Mouse (Mus musculus) embryonic facial prominence, embryonic 15.5 days (tissue): ENCODE measurements around the gene Tmem269. TPM values are rescaled to one million over a fixed set of nuclear protein-coding genes. Genes with fewer than 3 reads are reported as not detected.
A peak's percentile ranks its signal among the peaks of the same experiment; 100 is the strongest.

Experiments used
- ATAC-seq: fragments of 200-750 bp; cut with Nextera tagmentation; 2 replicates; pipeline ENCODE4 v1.8.0; 2017; ENCODE audit warnings: low read depth, moderate TSS enrichment; ENCODE audit not compliant: insufficient number of reproducible peaks, low FRiP score, low TSS enrichment
- H3K27ac ChIP-seq: fragments of 300-500 bp; sonication (generic); replicated peaks from 2 replicates; pipeline ENCODE4 v1.5.1; 2015; ENCODE audit warnings: mild to moderate bottlenecking, inconsistent platforms
- H3K27me3 ChIP-seq: fragments of 300-500 bp; sonication (generic); 2 replicates; pipeline ENCODE4 v1.6.1; 2015; ENCODE audit warnings: inconsistent platforms
- H3K36me3 ChIP-seq: fragments of 300-500 bp; sonication (generic); 2 replicates; pipeline ENCODE4 v1.6.1; 2015; ENCODE audit warnings: mild to moderate bottlenecking, inconsistent platforms
- H3K4me1 ChIP-seq: fragments of 300-500 bp; sonication (generic); 2 replicates; pipeline ENCODE4 v1.6.1; 2015; ENCODE audit warnings: inconsistent platforms
- H3K4me2 ChIP-seq: fragments of 300-500 bp; sonication (generic); replicated peaks from 2 replicates; pipeline ENCODE4 v1.6.1; 2015; ENCODE audit warnings: mild to moderate bottlenecking, inconsistent platforms
- H3K4me3 ChIP-seq: fragments of 300-500 bp; sonication (generic); replicated peaks from 2 replicates; pipeline ENCODE4 v1.5.1; 2015; ENCODE audit warnings: mild to moderate bottlenecking, inconsistent platforms
- H3K9ac ChIP-seq: fragments of 300-500 bp; sonication (generic); 2 replicates; pipeline ENCODE4 v1.6.1; 2015; ENCODE audit warnings: inconsistent platforms
- H3K9me3 ChIP-seq: fragments of 300-500 bp; sonication (generic); replicated peaks from 2 replicates; pipeline ENCODE4 v1.6.1; 2016; ENCODE audit warnings: inconsistent platforms
- WGBS: fragments of 180-500 bp; shearing (Covaris S2); methylation state at CpG from one replicate; pipeline ENCODE4 v1.1.7; 2015; 5-methylcytosine and 5-hydroxymethylcytosine counted together
- polyA plus RNA-seq: library from polyadenylated mRNA; unstranded; fragments of >200 nt; fragmentation: Nextera tagmentation; extraction: Ambion mirVana; gene quantifications from 2 replicates; pipeline ENCODE4 v1.2.1, GENCODE M21; 2015

Gene Tmem269
- polyA plus RNA-seq, 1 experiment from 2014 or later = 0.13 TPM

DNA sequence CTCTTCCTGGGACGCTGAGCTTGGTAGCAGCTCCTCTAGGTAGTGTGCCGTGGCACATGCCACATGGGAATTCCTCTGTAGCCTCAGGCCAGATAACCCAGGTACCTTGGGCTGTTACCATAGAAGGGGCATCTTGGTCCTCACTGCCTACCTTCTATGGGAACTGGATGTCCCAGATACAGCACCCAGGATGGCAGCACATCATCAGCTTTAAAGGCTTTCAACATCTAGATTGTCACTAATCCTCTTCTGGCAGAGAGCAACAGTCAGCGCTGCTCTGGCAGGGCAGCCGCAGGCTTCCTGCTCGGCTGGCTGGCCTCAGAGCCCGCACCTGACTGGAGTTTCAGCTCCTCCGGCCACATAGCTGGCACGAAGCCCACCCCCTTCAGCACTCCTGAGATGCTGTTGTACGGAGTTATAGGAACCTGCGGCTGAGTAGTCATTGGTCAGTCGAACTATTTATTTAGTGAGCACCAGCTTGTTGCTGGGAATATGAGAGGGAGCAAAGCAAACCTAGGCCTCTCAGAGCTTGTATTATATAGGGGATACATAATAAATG is 30.5 kb upstream of the Tmem269 start:
- peaks cover 47% of the 10 kb centered on the region for H3K36me3 ChIP-seq
- H3K27ac ChIP-seq = no peak overlapping the region
- H3K4me3 ChIP-seq = no peak overlapping the region
- ATAC-seq = no peak
- H3K4me1 ChIP-seq = peaks cover 17% of the 10 kb centered on the region
- H3K27me3 ChIP-seq = no peaks in the 10 kb centered on the region
- 70% methylated on average over 11 of the region's 11 CpGs for WGBS
- no peaks in the 10 kb centered on the region for H3K9me3 ChIP-seq
- H3K4me2 ChIP-seq = no peak overlapping the region
- no peak overlapping the region for H3K9ac ChIP-seq

DNA sequence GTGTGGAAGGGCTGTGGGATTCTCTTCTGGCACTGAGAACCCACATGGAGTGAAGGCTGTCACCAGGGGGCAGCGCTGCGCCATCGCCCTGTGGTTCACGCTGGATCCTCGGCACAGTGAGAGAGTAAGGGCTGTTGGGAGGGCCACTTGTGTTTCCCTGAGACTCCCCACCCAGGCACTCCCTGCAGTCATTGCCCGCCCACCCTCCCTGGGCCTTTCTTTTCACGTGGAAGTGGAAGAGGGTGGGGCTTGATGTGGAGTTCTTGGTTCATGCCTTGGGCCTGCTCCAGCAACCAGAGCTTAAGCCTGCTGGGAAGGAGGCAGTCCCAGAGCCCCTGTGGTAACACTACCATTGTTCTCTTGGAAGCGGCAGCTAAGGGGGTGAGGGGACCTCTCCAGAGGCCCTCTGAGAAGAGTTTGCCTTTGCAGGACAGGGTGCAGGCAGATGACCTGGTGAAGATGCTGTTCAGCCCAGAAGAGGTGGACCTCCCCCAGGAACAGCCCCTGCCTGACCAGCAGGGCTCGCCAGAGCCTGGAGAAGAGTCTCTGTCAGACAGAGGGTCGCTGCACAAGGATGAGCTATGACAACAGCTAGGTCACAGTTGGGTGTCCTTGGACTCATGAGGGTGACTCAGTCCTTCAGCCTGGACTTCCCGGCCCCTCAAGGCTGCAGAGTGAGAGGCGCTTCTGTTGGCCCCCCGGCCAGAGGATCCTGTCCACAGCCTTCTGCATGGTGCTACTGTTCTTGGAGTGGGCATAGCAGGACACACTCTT is 29.6 kb upstream of the Tmem269 start:
- Histone ChIP-seq H3K9ac (no peak overlapping the region), H3K4me3 (no peak overlapping the region), H3K4me2 (no peak overlapping the region), H3K27me3 (no peaks in the 10 kb centered on the region), H3K9me3 (no peaks in the 10 kb centered on the region), H3K27ac (peak overlapping the region; percentile 8; the same call in 1 of the 2 replicates), H3K36me3 (peaks cover 50% of the 10 kb centered on the region), H3K4me1 (peaks cover 14% of the 10 kb centered on the region)
- 35% methylated on average over 13 of the region's 13 CpGs for WGBS
- ATAC-seq = peak; percentile 63

DNA sequence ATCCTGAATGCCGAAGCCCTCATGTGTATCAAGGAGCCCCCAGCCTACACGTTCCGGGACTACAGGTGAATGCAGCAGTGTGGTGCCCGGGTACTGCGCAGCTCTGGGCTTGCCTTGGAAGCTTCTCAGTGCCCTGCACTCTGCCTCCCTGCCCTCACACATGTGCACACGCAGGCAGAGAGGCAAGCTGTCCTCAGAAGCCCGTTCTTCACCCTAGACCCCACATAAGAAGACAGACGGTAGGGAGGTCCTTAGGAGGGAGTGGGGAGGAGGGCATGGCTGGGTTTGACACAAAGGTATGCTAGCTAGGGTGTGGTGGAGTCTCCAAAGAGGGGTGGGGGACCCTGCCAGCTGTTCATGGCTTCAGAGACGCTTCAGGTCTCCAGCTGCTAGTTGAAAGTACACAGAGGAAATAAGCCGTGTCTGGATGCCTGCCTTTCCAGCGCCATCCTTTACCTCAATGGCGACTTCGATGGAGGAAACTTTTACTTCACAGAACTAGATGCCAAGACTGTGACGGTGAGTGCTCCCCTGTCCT is 28.7 kb upstream of the Tmem269 start:
- Histone ChIP-seq H3K4me2 (no peak overlapping the region), H3K4me1 (peaks cover 14% of the 10 kb centered on the region), H3K4me3 (no peak overlapping the region), H3K36me3 (peaks cover 59% of the 10 kb centered on the region), H3K9me3 (no peaks in the 10 kb centered on the region), H3K27ac (no peak overlapping the region), H3K27me3 (no peaks in the 10 kb centered on the region), H3K9ac (no peak overlapping the region)
- ATAC-seq = no peak
- WGBS = 72% methylated on average over 14 of the region's 14 CpGs

DNA sequence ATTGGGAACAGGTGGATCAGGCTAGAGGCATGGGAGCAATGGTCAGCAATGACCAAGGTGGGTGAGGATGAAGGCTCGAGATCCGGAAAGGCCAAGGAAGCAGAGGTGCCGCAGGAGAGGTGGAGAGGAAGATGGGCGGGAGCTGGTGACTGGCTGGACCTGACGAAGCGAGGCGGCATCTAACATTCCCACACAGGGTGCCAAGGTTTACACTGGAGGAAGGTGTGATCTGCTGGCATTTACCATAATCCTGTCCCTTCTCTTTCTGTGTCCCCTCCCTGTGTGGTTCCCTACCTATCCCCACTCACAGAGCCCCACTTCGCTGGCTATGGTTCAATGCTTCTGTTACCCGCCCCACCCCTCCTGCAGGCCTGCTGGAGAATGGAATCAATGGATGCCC is 27.9 kb upstream of the Tmem269 start:
- ATAC-seq = no peak

DNA sequence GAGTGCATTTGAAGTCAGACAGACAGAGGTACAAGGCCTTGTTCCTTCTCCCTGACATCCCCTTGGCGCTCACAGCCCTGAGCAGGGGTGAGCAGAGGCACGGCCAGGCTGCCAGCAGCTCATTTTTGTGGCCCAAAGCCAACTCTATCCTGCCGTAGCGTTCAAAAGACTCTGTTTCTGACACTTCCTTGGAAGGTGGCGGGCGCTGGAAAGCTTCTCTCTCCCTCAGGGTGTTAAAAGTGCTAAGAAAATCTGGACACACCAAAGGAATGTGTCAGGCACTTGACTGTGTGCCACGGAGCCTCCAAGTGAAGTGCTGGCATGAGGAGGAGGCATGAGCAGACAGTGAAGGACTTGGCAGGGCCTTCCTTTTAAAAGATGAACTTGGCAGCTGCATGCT is 27.5 kb upstream of the Tmem269 start:
- no peak overlapping the region for H3K27ac ChIP-seq
- no peak overlapping the region for H3K4me2 ChIP-seq
- no peaks in the 10 kb centered on the region for H3K27me3 ChIP-seq
- ATAC-seq = no peak
- H3K9me3 ChIP-seq = no peaks in the 10 kb centered on the region
- no peak overlapping the region for H3K9ac ChIP-seq
- H3K4me1 ChIP-seq = peaks cover 14% of the 10 kb centered on the region
- H3K36me3 ChIP-seq = peaks cover 71% of the 10 kb centered on the region
- 60% methylated on average over 7 of the region's 7 CpGs for WGBS
- H3K4me3 ChIP-seq = no peak overlapping the region

More for the DNA sequence above, 27.9 kb upstream of the Tmem269 start:
- Histone ChIP-seq H3K4me3 (no peak overlapping the region), H3K9me3 (no peaks in the 10 kb centered on the region), H3K27ac (no peak overlapping the region), H3K27me3 (no peaks in the 10 kb centered on the region), H3K4me1 (peaks cover 14% of the 10 kb centered on the region), H3K4me2 (no peak overlapping the region), H3K9ac (no peak overlapping the region), H3K36me3 (peaks cover 67% of the 10 kb centered on the region)
- 91% methylated on average over 9 of the region's 9 CpGs for WGBS

DNA sequence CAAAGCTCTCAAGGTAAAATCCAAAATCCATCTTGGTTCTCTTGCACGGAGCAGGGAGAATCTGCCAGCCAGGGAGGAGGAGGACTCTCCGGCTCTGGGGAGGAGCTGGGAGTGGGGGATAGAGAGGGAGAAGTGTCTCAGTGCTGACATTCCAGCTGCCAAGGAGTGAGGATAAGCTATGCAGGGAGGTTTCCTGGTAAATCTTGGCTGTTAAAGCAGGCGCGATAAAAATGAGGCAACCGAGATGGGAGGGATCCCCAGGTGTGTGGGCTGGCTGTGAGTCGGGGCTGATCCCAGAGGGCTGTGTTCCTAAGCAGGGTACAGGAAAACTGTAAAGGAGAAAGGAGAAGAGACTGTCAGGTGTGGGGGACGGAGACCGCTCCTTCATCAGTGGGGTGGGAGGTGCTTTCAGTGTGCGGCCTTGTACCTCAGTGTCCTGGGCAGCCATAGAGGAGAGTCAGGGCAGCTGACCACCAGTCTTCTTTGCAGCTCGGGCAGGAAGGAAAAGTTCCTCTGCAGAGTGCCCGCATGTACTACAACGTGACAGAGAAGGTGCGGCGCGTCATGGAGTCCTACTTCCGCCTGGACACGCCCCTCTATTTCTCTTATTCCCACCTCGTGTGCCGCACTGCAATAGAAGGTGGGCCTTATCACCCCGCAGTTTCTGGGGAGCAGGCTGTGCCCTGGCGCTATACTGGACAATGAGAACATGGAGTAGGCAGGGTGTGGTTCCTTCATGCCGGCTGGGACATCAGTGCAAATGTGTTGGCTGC is 26.6 kb upstream of the Tmem269 start:
- no peaks in the 10 kb centered on the region for H3K27me3 ChIP-seq
- no peak overlapping the region for H3K4me3 ChIP-seq
- H3K9ac ChIP-seq = no peak overlapping the region
- H3K4me2 ChIP-seq = no peak overlapping the region
- WGBS = 77% methylated on average over 22 of the region's 22 CpGs
- H3K4me1 ChIP-seq = peaks cover 15% of the 10 kb centered on the region
- peaks cover 71% of the 10 kb centered on the region for H3K36me3 ChIP-seq
- H3K27ac ChIP-seq = no peak overlapping the region
- no peak for ATAC-seq
- no peaks in the 10 kb centered on the region for H3K9me3 ChIP-seq

DNA sequence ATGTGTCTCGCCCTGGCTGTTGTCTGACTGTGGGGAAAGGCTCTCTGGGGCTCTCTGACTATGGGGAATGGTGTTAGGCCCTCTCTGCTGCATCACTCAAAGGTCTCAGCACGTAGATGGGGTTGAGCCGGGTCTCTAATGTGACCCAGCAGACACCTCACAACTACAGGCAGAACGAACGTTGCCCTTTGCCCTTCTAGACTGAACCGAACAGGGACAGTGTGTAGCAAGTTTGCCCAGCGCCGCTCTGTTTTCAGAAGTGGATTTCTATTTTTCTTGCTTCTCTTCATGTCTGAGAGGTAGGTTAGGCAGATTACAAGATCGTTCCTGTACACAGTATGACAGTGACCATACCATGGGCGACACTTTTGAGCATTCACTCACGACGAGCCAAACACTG is 24.6 kb upstream of the Tmem269 start:
- H3K9me3 ChIP-seq = no peaks in the 10 kb centered on the region
- no peak overlapping the region for H3K4me3 ChIP-seq
- ATAC-seq = no peak
- WGBS = 89% methylated on average over 12 of the region's 12 CpGs
- peaks cover 19% of the 10 kb centered on the region for H3K4me1 ChIP-seq
- H3K36me3 ChIP-seq = peaks cover 63% of the 10 kb centered on the region
- no peak overlapping the region for H3K9ac ChIP-seq
- H3K4me2 ChIP-seq = no peak overlapping the region
- no peaks in the 10 kb centered on the region for H3K27me3 ChIP-seq
- no peak overlapping the region for H3K27ac ChIP-seq

DNA sequence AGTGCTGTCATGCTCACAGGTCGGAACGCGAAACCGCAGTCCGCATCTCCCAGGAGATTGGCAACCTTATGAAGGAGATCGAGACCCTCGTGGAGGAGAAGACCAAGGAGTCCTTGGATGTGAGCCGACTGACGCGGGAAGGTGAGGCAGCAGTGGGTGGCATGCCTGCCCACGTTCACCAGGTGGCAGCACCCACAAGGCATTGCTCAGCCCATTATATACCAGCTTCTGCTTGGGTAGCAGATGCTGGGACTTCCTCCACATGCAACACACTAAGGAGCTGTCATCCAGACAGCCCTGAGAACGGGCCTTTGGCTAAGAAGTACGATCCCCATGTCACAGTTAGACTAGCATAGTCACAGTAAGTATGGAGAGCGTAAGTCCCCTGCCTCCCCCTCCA is 23.6 kb upstream of the Tmem269 start:
- no peaks in the 10 kb centered on the region for H3K27me3 ChIP-seq
- no peak overlapping the region for H3K9ac ChIP-seq
- H3K4me1 ChIP-seq = peaks cover 18% of the 10 kb centered on the region
- no peak for ATAC-seq
- no peaks in the 10 kb centered on the region for H3K9me3 ChIP-seq
- peaks cover 64% of the 10 kb centered on the region for H3K36me3 ChIP-seq
- no peak overlapping the region for H3K27ac ChIP-seq
- H3K4me3 ChIP-seq = no peak overlapping the region
- no peak overlapping the region for H3K4me2 ChIP-seq
- WGBS = 95% methylated on average over 14 of the region's 14 CpGs

DNA sequence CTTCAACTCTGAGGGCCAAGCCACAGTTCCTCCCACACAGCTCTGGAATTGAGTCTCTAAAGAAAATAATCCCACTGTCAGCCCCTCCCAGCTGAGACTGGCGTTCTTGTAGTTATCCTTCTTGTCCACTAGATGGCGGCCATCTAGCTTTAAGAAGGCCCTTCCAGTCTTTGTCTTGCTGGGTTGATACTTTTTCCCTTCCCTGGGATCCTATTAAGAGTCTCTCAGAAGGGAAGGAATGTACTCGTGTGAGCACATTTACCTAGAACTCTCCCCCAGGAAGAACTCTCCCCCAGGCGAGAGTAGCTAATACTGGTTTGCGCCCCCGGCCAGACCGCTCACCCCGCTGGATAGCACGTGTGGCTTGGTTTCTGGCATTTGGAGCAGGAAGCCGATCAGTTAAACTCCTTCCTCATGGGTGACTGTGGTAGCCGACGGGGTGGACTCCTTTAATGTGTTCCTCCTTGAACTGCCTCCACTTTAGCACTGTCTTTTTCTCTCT is 21.2 kb upstream of the Tmem269 start:
- H3K4me2 ChIP-seq = 0 out of 2 replicates have a peak overlapping the region, but pooled peaks have one; percentile 12
- peak overlapping the region; percentile 71 for H3K27ac ChIP-seq
- H3K9me3 ChIP-seq = no peaks in the 10 kb centered on the region
- H3K4me3 ChIP-seq = no peak overlapping the region
- peaks cover 52% of the 10 kb centered on the region for H3K36me3 ChIP-seq
- H3K9ac ChIP-seq = no peak overlapping the region
- 32% methylated on average over 12 of the region's 12 CpGs for WGBS
- peaks cover 16% of the 10 kb centered on the region for H3K4me1 ChIP-seq
- ATAC-seq = peak; percentile 63
- no peaks in the 10 kb centered on the region for H3K27me3 ChIP-seq

DNA sequence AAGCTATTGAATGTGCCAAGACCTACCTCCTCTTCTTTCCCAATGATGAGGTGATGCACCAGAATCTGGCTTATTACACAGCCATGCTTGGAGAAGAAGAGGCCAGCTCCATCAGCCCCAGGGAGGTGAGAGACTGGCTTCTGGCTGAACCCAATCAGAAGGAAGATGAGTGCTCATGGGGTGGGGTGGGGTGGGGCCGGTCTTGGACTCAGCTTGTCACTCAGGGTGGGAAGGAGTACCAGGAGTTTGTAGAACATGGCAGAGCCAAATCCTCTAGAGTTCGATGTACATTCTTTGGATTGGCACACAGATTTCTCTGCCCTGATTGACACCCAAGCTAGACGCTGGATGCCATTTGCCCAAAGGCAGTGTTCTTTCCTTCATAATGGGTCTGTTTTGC is 20.6 kb upstream of the Tmem269 start:
- Histone ChIP-seq H3K9me3 (no peaks in the 10 kb centered on the region), H3K4me1 (peaks cover 16% of the 10 kb centered on the region), H3K36me3 (peaks cover 47% of the 10 kb centered on the region), H3K27me3 (no peaks in the 10 kb centered on the region), H3K9ac (no peak overlapping the region), H3K4me2 (no peak overlapping the region), H3K27ac (no peak overlapping the region; the same call in 1 of the 2 replicates), H3K4me3 (no peak overlapping the region)
- 51% methylated on average over 3 of the region's 3 CpGs for WGBS
- no peak for ATAC-seq

DNA sequence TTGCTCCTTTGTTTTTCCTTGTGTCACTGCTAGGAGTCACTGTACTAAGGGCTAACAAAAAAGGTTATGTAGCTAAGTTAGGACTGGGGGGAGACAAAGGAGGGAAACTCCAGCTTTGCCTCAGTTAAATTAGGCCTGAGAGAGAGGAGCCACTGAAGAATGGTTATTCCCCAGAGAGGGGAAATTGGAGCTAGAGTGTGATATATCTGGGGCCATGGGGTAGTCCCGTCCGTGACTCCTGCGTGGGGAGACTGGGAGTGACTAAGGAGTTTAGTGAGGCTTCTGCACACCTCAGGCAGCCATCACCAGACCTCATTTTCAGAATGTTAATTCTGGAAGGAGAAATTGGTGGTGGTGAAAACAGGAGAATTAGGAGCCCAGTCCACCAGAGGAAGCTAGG is 16.3 kb upstream of the Tmem269 start:
- 56% methylated on average over 3 of the region's 3 CpGs for WGBS
- ATAC-seq = no peak
- Histone ChIP-seq H3K9me3 (no peaks in the 10 kb centered on the region), H3K4me3 (peak overlapping the region; percentile 59), H3K4me1 (peaks cover 21% of the 10 kb centered on the region), H3K27ac (peak overlapping the region; percentile 90), H3K4me2 (peak overlapping the region; percentile 56), H3K9ac (no peak overlapping the region), H3K36me3 (peaks cover 22% of the 10 kb centered on the region), H3K27me3 (no peaks in the 10 kb centered on the region)
